ENCODE assay signal across 9 mouse cellular contexts in the genomic region with DNA sequence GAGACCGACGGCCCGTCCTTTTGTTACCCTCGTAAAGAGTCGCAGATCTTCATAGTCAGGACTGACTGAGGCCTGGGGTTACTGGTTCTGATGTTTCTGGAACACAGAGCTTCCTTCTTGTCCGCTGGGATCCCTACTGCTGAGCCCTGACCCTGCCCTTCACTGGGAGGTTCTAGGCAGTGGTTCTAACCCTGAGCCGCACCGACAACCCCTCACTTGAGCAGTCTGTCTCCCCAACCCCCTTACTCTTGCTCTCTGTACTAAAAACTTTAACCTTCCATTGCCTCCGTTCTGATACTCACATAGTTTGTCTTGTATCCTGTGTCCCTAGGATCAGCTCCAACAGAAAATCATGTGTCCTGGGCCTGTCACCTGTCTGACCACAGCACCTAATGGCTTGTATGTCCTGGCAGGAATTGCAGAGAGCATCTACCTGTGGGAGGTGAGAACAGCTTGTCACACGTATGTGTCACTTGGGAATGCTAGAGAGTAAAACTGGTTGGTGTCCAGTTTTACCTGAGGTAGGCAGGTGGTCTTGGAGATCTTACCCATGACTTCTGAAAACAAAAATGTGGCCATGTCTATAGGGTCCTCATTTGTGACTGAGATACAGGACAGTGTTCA. TPM values are rescaled to one million over a fixed set of nuclear protein-coding genes. Genes with fewer than 3 reads are reported as not detected.
DNase-seq lines count a peak whose midpoint lies in the region; ATAC-seq and TF ChIP-seq lines count a peak whose summit lies in the region.
"Had no signal": no experiment of that assay in that cellular context is flagged by ENCODE, and none has a peak within 500 bp of the region (broad histone marks: within the 10 kb centered on the region; RNA-seq: fewer than 3 reads in every experiment).

No protein-coding gene starts in this region.

- DNase-seq in left cerebral cortex, adult 2 months (ENCODE audit: extremely low spot score in 1 of 2, low spot score in 2 of 2): no peak
- no peak for DNase-seq in left cerebral cortex, adult 11 months (ENCODE audit: low spot score)
- DNase-seq in intestine, embryonic 14.5 days (ENCODE audit: low spot score): no peak
- DNase-seq in urinary bladder, postnatal 10 days (ENCODE audit: low spot score): no peak
- no peak for DNase-seq in left cerebral cortex, postnatal 14 days (ENCODE audit: low spot score in 2 of 2)
- DNase-seq in adrenal gland, adult (ENCODE audit: inconsistent age in 2 of 2, low spot score in 1 of 2): no peak
- DNase-seq: adrenal gland, adult 2 months had no signal

- TF ChIP-seq CTCF in left cerebral cortex, adult 2 months (IDR thresholded peaks at IDR 0.05): no peak

- H3K27me3 ChIP-seq in embryonic facial prominence, embryonic 13.5 days: no peaks in the 10 kb centered on the region
- no peaks in the 10 kb centered on the region for H3K27me3 ChIP-seq in intestine, embryonic 14.5 days (replicated peaks; ENCODE audit: control insufficient read depth, insufficient read depth, low read length)
- no peaks in the 10 kb centered on the region for H3K27me3 ChIP-seq in neural tube, embryonic 12.5 days (replicated peaks)

- H3K9ac ChIP-seq in embryonic facial prominence, embryonic 13.5 days: peak overlapping the region; percentile 93
- peak overlapping the region; percentile 78 for H3K9ac ChIP-seq in intestine, embryonic 14.5 days (ENCODE audit: low read length)
- H3K9ac ChIP-seq in neural tube, embryonic 12.5 days: peak overlapping the region; percentile 81

- H3K27ac ChIP-seq in left cerebral cortex, adult 2 months: peak overlapping the region; percentile 76; the same call in 1 of the 2 replicates
- no peak overlapping the region for H3K27ac ChIP-seq in embryonic facial prominence, embryonic 13.5 days
- H3K27ac ChIP-seq in intestine, embryonic 14.5 days (ENCODE audit: low read depth): no peak overlapping the region
- H3K27ac ChIP-seq in neural tube, embryonic 12.5 days: no peak overlapping the region

- ATAC-seq in embryonic facial prominence, embryonic 13.5 days (ENCODE audit: insufficient number of reproducible peaks, insufficient read depth, low FRiP score, low TSS enrichment, low read depth): no peak
- no peak for ATAC-seq in intestine, embryonic 14.5 days (replicated peaks; ENCODE audit: low FRiP score, low TSS enrichment, low read depth)
- 0 out of 2 replicates have a peak, but pooled peaks have one; percentile 3 for ATAC-seq in neural tube, embryonic 12.5 days (ENCODE audit: low FRiP score, low read depth)

- peak overlapping the region; percentile 68 for H3K4me3 ChIP-seq in left cerebral cortex, adult 2 months
- peak overlapping the region; percentile 98 for H3K4me3 ChIP-seq in embryonic facial prominence, embryonic 13.5 days
- H3K4me3 ChIP-seq in intestine, embryonic 14.5 days (ENCODE audit: low read depth, low read length): peak overlapping the region; percentile 99
- peak overlapping the region; percentile 93 for H3K4me3 ChIP-seq in neural tube, embryonic 12.5 days

- peaks cover 44% of the 10 kb centered on the region for H3K36me3 ChIP-seq in embryonic facial prominence, embryonic 13.5 days
- peaks cover 36% of the 10 kb centered on the region for H3K36me3 ChIP-seq in intestine, embryonic 14.5 days (ENCODE audit: control insufficient read depth, insufficient read depth, low read length)
- H3K36me3 ChIP-seq in neural tube, embryonic 12.5 days: peaks cover 41% of the 10 kb centered on the region

- peaks cover 14% of the 10 kb centered on the region for H3K4me1 ChIP-seq in embryonic facial prominence, embryonic 13.5 days
- peaks cover 6% of the 10 kb centered on the region for H3K4me1 ChIP-seq in intestine, embryonic 14.5 days (replicated peaks; ENCODE audit: control insufficient read depth, insufficient read depth, low read length)
- peaks cover 8% of the 10 kb centered on the region for H3K4me1 ChIP-seq in neural tube, embryonic 12.5 days

- WGBS in embryonic facial prominence, embryonic 13.5 days: 14% methylated on average over 10 of the region's 10 CpGs
- WGBS in intestine, embryonic 14.5 days: 11% methylated on average over 10 of the region's 10 CpGs
- 18% methylated on average over 10 of the region's 10 CpGs for WGBS in neural tube, embryonic 12.5 days

- intact Hi-C loops in left cerebral cortex, adult 2 months (cut with DNase I): loop anchor here (1.0 kb wide), 1 partner anchor 24 kb away; a partner anchor contains a TSS
- intact Hi-C loops in left cerebral cortex, postnatal 14 days (cut with DNase I): no loop called here

- peak overlapping the region; percentile 89 for H3K4me2 ChIP-seq in embryonic facial prominence, embryonic 13.5 days
- H3K4me2 ChIP-seq in intestine, embryonic 14.5 days (ENCODE audit: low read length): peak overlapping the region; percentile 53
- H3K4me2 ChIP-seq in neural tube, embryonic 12.5 days (replicated peaks): peak overlapping the region; percentile 86

- H3K9me3 ChIP-seq in embryonic facial prominence, embryonic 13.5 days: no peaks in the 10 kb centered on the region
- H3K9me3 ChIP-seq in intestine, embryonic 14.5 days (ENCODE audit: control insufficient read depth, low read length): no peaks in the 10 kb centered on the region
- no peaks in the 10 kb centered on the region for H3K9me3 ChIP-seq in neural tube, embryonic 12.5 days

RNA-seq across cellular contexts. Expression of a gene that starts 0.8 kb away (rescaled TPM):
- total RNA-seq in left cerebral cortex, adult 2 months (2021): 10 to 100 TPM; 45.4 to 49.4 TPM
- 97.7 and 106 TPM in 2 replicates for polyA plus RNA-seq in embryonic facial prominence, embryonic 13.5 days (2015; fragmentation: Nextera tagmentation; extraction: Ambion mirVana)
- polyA plus RNA-seq in intestine, embryonic 14.5 days (2014; fragmentation: Nextera tagmentation; extraction: Ambion mirVana): 126 and 134 TPM in 2 replicates
- 84.5 and 98.3 TPM in 2 replicates for polyA plus RNA-seq in neural tube, embryonic 12.5 days (2016; fragmentation: Nextera tagmentation; extraction: Ambion mirVana)
- 10 to 100 TPM; 45.3 to 46.5 TPM for total RNA-seq in left cerebral cortex, postnatal 14 days (2021)

RNA-seq across cellular contexts. Expression of a gene that starts 9.7 kb away (rescaled TPM):
- total RNA-seq in left cerebral cortex, adult 2 months (2021): under 1 TPM; 0.14 to 0.20 TPM
- 0.52 and 0.83 TPM in 2 replicates for polyA plus RNA-seq in embryonic facial prominence, embryonic 13.5 days (2015; fragmentation: Nextera tagmentation; extraction: Ambion mirVana)
- polyA plus RNA-seq in intestine, embryonic 14.5 days (2014; fragmentation: Nextera tagmentation; extraction: Ambion mirVana): 0.23 and 0.28 TPM in 2 replicates
- 0.24 and 0.40 TPM in 2 replicates for polyA plus RNA-seq in neural tube, embryonic 12.5 days (2016; fragmentation: Nextera tagmentation; extraction: Ambion mirVana)
- under 1 TPM; 0.21 to 0.40 TPM for total RNA-seq in left cerebral cortex, postnatal 14 days (2021)

RNA-seq across cellular contexts. Expression of a gene that starts 23.3 kb away (rescaled TPM):
- total RNA-seq in left cerebral cortex, adult 2 months (2021): 100 to 1,000 TPM; 122 to 126 TPM
- polyA plus RNA-seq in embryonic facial prominence, embryonic 13.5 days (2015; fragmentation: Nextera tagmentation; extraction: Ambion mirVana): 15.4 and 17.0 TPM in 2 replicates
- polyA plus RNA-seq in intestine, embryonic 14.5 days (2014; fragmentation: Nextera tagmentation; extraction: Ambion mirVana): 14.4 and 17.5 TPM in 2 replicates
- 26.3 and 27.7 TPM in 2 replicates for polyA plus RNA-seq in neural tube, embryonic 12.5 days (2016; fragmentation: Nextera tagmentation; extraction: Ambion mirVana)
- 100 to 1,000 TPM; 140 to 152 TPM for total RNA-seq in left cerebral cortex, postnatal 14 days (2021)

RNA-seq across cellular contexts. Expression of a gene that starts 27.6 kb away (rescaled TPM):
- total RNA-seq in left cerebral cortex, adult 2 months (2021): 1 to 10 TPM; 5.6 to 8.0 TPM
- polyA plus RNA-seq in embryonic facial prominence, embryonic 13.5 days (2015; fragmentation: Nextera tagmentation; extraction: Ambion mirVana): 298 and 319 TPM in 2 replicates
- 320 and 368 TPM in 2 replicates for polyA plus RNA-seq in intestine, embryonic 14.5 days (2014; fragmentation: Nextera tagmentation; extraction: Ambion mirVana)
- 106 and 107 TPM in 2 replicates for polyA plus RNA-seq in neural tube, embryonic 12.5 days (2016; fragmentation: Nextera tagmentation; extraction: Ambion mirVana)
- 10 to 100 TPM in 1 of 2 experiments, 1 to 10 TPM in 1; 9.5 to 11.9 TPM for total RNA-seq in left cerebral cortex, postnatal 14 days (2021)

RNA-seq across cellular contexts. Expression of a gene that starts 33.9 kb away (rescaled TPM):
- total RNA-seq in left cerebral cortex, adult 2 months (2021): 1 to 10 TPM; 5.7 to 10.0 TPM
- 5.3 and 6.9 TPM in 2 replicates for polyA plus RNA-seq in embryonic facial prominence, embryonic 13.5 days (2015; fragmentation: Nextera tagmentation; extraction: Ambion mirVana)
- 12.7 and 14.4 TPM in 2 replicates for polyA plus RNA-seq in intestine, embryonic 14.5 days (2014; fragmentation: Nextera tagmentation; extraction: Ambion mirVana)
- polyA plus RNA-seq in neural tube, embryonic 12.5 days (2016; fragmentation: Nextera tagmentation; extraction: Ambion mirVana): 4.9 and 7.7 TPM in 2 replicates
- total RNA-seq in left cerebral cortex, postnatal 14 days (2021): 1 to 10 TPM; 5.4 to 7.0 TPM
